Mouse (Mus musculus) gastrocnemius, postnatal 4 days (tissue): ENCODE measurements at regions not wholly inside any gene's neighbourhood (a gene's known extent, or its start where the extent isn't known, plus 50 kb on each side); places are given as distances from the start of the nearest gene placed in this dataset.
A peak's percentile ranks its signal among the peaks of the same experiment; 100 is the strongest.

ENCODE experiments used
- DNase-seq, 2 experiments: peaks; one replicate each; pipeline ENCODE4 v3.0.0; 2021 to 2022; ENCODE audit warnings: low spot score in 2 of 2, mixed read lengths in 2 of 2

- DNase-seq = no peak
Observed at GRCm38 (mm10) chr9:100404426-100404825, 82.2 kb downstream of the Il20rb start.

GRCm38 (mm10) chr9:100400366-100400765 lies 86.2 kb downstream of the Il20rb start:
- DNase-seq = peak in 1 of 2 experiments; percentile 24

GRCm38 (mm10) chr9:100396340-100396910 lies 90.2 kb downstream of the Il20rb start:
- DNase-seq = no peak

- peak; percentile 70 to 81 for DNase-seq
Observed at GRCm38 (mm10) chr9:100395711-100396110, 90.9 kb downstream of the Il20rb start.

- DNase-seq = no peak
Observed at GRCm38 (mm10) chr9:100394632-100395031, 92.0 kb downstream of the Il20rb start.

GRCm38 (mm10) chr9:100394166-100394565 lies 92.4 kb downstream of the Il20rb start:
- no peak for DNase-seq

GRCm38 (mm10) chr9:100392262-100392661 lies 94.3 kb downstream of the Il20rb start:
- no peak for DNase-seq

GRCm38 (mm10) chr9:100391566-100392213 lies 94.9 kb downstream of the Il20rb start:
- no peak for DNase-seq

GRCm38 (mm10) chr9:100388393-100388792 lies 98.2 kb downstream of the Il20rb start:
- no peak for DNase-seq

- DNase-seq = no peak
Observed at GRCm38 (mm10) chr9:100387171-100387685, 99.4 kb downstream of the Il20rb start.

- peak; percentile 28 to 48 for DNase-seq
Observed at GRCm38 (mm10) chr9:100382492-100382891, 104.1 kb downstream of the Il20rb start.

GRCm38 (mm10) chr9:100369921-100370320 lies 116.7 kb downstream of the Il20rb start:
- no peak for DNase-seq

- DNase-seq = no peak
Observed at GRCm38 (mm10) chr9:100366816-100367215, 119.8 kb downstream of the Il20rb start.

GRCm38 (mm10) chr9:100359934-100360716 lies 126.5 kb downstream of the Il20rb start:
- peak in 1 of 2 experiments; percentile 12 for DNase-seq

- DNase-seq = no peak
Observed at GRCm38 (mm10) chr9:100357553-100357952, 129.0 kb downstream of the Il20rb start.

- DNase-seq = no peak
Observed at GRCm38 (mm10) chr9:100340796-100341195, 145.8 kb downstream of the Il20rb start.

- no peak for DNase-seq
Observed at GRCm38 (mm10) chr9:100307765-100308164, 178.8 kb downstream of the Il20rb start.

GRCm38 (mm10) chr9:100307364-100307763 lies 179.2 kb downstream of the Il20rb start:
- DNase-seq = no peak

- DNase-seq = no peak
Observed at GRCm38 (mm10) chr9:100303762-100304161, 182.8 kb downstream of the Il20rb start.

- peak in 1 of 2 experiments; percentile 31 for DNase-seq
Observed at GRCm38 (mm10) chr9:100301613-100302012, 185.0 kb downstream of the Il20rb start.

GRCm38 (mm10) chr9:100277361-100277760 lies 209.2 kb downstream of the Il20rb start:
- no peak for DNase-seq
